Mouse (Mus musculus): ENCODE results near the gene Meox1. TPM values are rescaled to one million over a fixed set of nuclear protein-coding genes. Genes with fewer than 3 reads are reported as not detected.

The Meox1 gene
- polyA plus RNA-seq, 1 experiment from 2014 or later, result 3.0 TPM

GRCm38 (mm10) chr11:101885881-101886319 lies 8.3 kb downstream of the Meox1 start:
- DNase-seq (ENCODE audit: low spot score) (no peak), ATAC-seq (ENCODE audit: low FRiP score, low TSS enrichment) (no peak; the same call in 1 of the 2 replicates)
- Histone ChIP-seq H3K36me3 (ENCODE audit: control insufficient read depth, insufficient read depth, low read length) (no peaks in the 10 kb centered on the region), H3K4me3 (ENCODE audit: low read depth, low read length) (no peak overlapping the region), H3K9me3 (ENCODE audit: control insufficient read depth, low read length) (no peaks in the 10 kb centered on the region), H3K27me3 (ENCODE audit: control insufficient read depth, insufficient read depth, low read length) (no peaks in the 10 kb centered on the region), H3K4me2 (replicated peaks; ENCODE audit: low read depth) (no peak overlapping the region), H3K9ac (ENCODE audit: low read length) (no peak overlapping the region), H3K27ac (replicated peaks) (0 out of 2 replicates have a peak overlapping the region, but pooled peaks have one; percentile 30), H3K4me1 (replicated peaks; ENCODE audit: control insufficient read depth, insufficient read depth) (peaks cover 9% of the 10 kb centered on the region; the same call in 1 of the 2 replicates)
- 36% methylated on average over 6 of the region's 6 CpGs for WGBS
- TF ChIP-seq CTCF (IDR thresholded peaks at IDR 0.05; ENCODE audit: low read depth) (no peak), EP300 (optimal IDR thresholded peaks at IDR 0.05) (no peak)

GRCm38 (mm10) chr11:101885232-101885631 lies 8.9 kb downstream of the Meox1 start:
- WGBS, result 18% methylated on average over 6 of the region's 6 CpGs
- Histone ChIP-seq H3K4me1 (replicated peaks; ENCODE audit: control insufficient read depth, insufficient read depth) (peaks cover 9% of the 10 kb centered on the region; the same call in 1 of the 2 replicates), H3K27ac (replicated peaks) (0 out of 2 replicates have a peak overlapping the region, but pooled peaks have one; percentile 30), H3K27me3 (ENCODE audit: control insufficient read depth, insufficient read depth, low read length) (no peaks in the 10 kb centered on the region), H3K9me3 (ENCODE audit: control insufficient read depth, low read length) (no peaks in the 10 kb centered on the region), H3K36me3 (ENCODE audit: control insufficient read depth, insufficient read depth, low read length) (no peaks in the 10 kb centered on the region), H3K4me3 (ENCODE audit: low read depth, low read length) (no peak overlapping the region), H3K4me2 (replicated peaks; ENCODE audit: low read depth) (no peak overlapping the region), H3K9ac (ENCODE audit: low read length) (no peak overlapping the region)
- ATAC-seq (ENCODE audit: low FRiP score, low TSS enrichment), result peak; percentile 49; the same call in 1 of the 2 replicates
- DNase-seq (ENCODE audit: low spot score), result no peak
- TF ChIP-seq CTCF (IDR thresholded peaks at IDR 0.05; ENCODE audit: low read depth) (peak; percentile 54), EP300 (optimal IDR thresholded peaks at IDR 0.05) (no peak)

GRCm38 (mm10) chr11:101883911-101884310 lies 10.3 kb downstream of the Meox1 start:
- H3K27ac ChIP-seq (replicated peaks), result no peak overlapping the region

GRCm38 (mm10) chr11:101882500-101883290 lies 11.5 kb downstream of the Meox1 start:
- H3K27ac ChIP-seq (replicated peaks), result peak overlapping the region; percentile 75; the same call in 1 of the 2 replicates
- TF ChIP-seq CTCF (IDR thresholded peaks at IDR 0.05; ENCODE audit: low read depth), result no peak
- TF ChIP-seq EP300 (optimal IDR thresholded peaks at IDR 0.05), result no peak
- H3K9ac ChIP-seq (ENCODE audit: low read length), result no peak overlapping the region
- DNase-seq (ENCODE audit: low spot score) (no peak), ATAC-seq (ENCODE audit: low FRiP score, low TSS enrichment) (no peak)
- no peaks in the 10 kb centered on the region for H3K27me3 ChIP-seq (ENCODE audit: control insufficient read depth, insufficient read depth, low read length)
- 75% methylated on average over 11 of the region's 11 CpGs for WGBS
- peaks cover 9% of the 10 kb centered on the region; the same call in 1 of the 2 replicates for H3K4me1 ChIP-seq (replicated peaks; ENCODE audit: control insufficient read depth, insufficient read depth)
- H3K9me3 ChIP-seq (ENCODE audit: control insufficient read depth, low read length), result no peaks in the 10 kb centered on the region
- H3K4me3 ChIP-seq (ENCODE audit: low read depth, low read length), result no peak overlapping the region
- no peak overlapping the region for H3K4me2 ChIP-seq (replicated peaks; ENCODE audit: low read depth)
- H3K36me3 ChIP-seq (ENCODE audit: control insufficient read depth, insufficient read depth, low read length), result no peaks in the 10 kb centered on the region

More at GRCm38 (mm10) chr11:101883911-101884310, 10.3 kb downstream of the Meox1 start:
- Histone ChIP-seq H3K4me1 (replicated peaks; ENCODE audit: control insufficient read depth, insufficient read depth) (peaks cover 9% of the 10 kb centered on the region; the same call in 1 of the 2 replicates), H3K36me3 (ENCODE audit: control insufficient read depth, insufficient read depth, low read length) (no peaks in the 10 kb centered on the region), H3K9me3 (ENCODE audit: control insufficient read depth, low read length) (no peaks in the 10 kb centered on the region), H3K27me3 (ENCODE audit: control insufficient read depth, insufficient read depth, low read length) (no peaks in the 10 kb centered on the region), H3K9ac (ENCODE audit: low read length) (no peak overlapping the region), H3K4me2 (replicated peaks; ENCODE audit: low read depth) (no peak overlapping the region), H3K4me3 (ENCODE audit: low read depth, low read length) (no peak overlapping the region)
- 60% methylated on average over 2 of the region's 2 CpGs for WGBS
- no peak for ATAC-seq (ENCODE audit: low FRiP score, low TSS enrichment)
- DNase-seq (ENCODE audit: low spot score), result no peak
- TF ChIP-seq CTCF (IDR thresholded peaks at IDR 0.05; ENCODE audit: low read depth) (no peak), EP300 (optimal IDR thresholded peaks at IDR 0.05) (no peak)

GRCm38 (mm10) chr11:101881604-101882071 lies 12.5 kb downstream of the Meox1 start:
- 10% methylated on average over 24 of the region's 24 CpGs for WGBS
- Histone ChIP-seq H3K27me3 (ENCODE audit: control insufficient read depth, insufficient read depth, low read length) (no peaks in the 10 kb centered on the region), H3K27ac (replicated peaks) (peak overlapping the region; percentile 75), H3K4me2 (replicated peaks; ENCODE audit: low read depth) (peak overlapping the region; percentile 49), H3K4me1 (replicated peaks; ENCODE audit: control insufficient read depth, insufficient read depth) (peaks cover 9% of the 10 kb centered on the region; the same call in 1 of the 2 replicates), H3K4me3 (ENCODE audit: low read depth, low read length) (peak overlapping the region; percentile 13; the same call in 1 of the 2 replicates), H3K9ac (ENCODE audit: low read length) (peak overlapping the region; percentile 38), H3K36me3 (ENCODE audit: control insufficient read depth, insufficient read depth, low read length) (no peaks in the 10 kb centered on the region), H3K9me3 (ENCODE audit: control insufficient read depth, low read length) (no peaks in the 10 kb centered on the region)
- TF ChIP-seq EP300 (optimal IDR thresholded peaks at IDR 0.05) (no peak), CTCF (IDR thresholded peaks at IDR 0.05; ENCODE audit: low read depth) (no peak)
- ATAC-seq (ENCODE audit: low FRiP score, low TSS enrichment) (peak; percentile 70), DNase-seq (ENCODE audit: low spot score) (peak; percentile 75)

Measured in stomach, postnatal 0 days (tissue).